Mouse (Mus musculus): ENCODE measurements around the gene Zdhhc18. TPM values are rescaled to one million over a fixed set of nuclear protein-coding genes. Genes with fewer than 3 reads are reported as not detected.

Gene Zdhhc18
- polyA plus RNA-seq, 3 experiments from 2014 or later: 22.8 to 25.9 (median 23.1) TPM

Other genes with a start within 250 kb of the Zdhhc18 start
- gene Tent5b, start 170.0 kb downstream of the Zdhhc18 start, polyA plus RNA-seq (2017; shearing (Covaris generic)): not detected
- not detected for gene Trnp1, start 151.6 kb downstream of the Zdhhc18 start, polyA plus RNA-seq (2017; shearing (Covaris generic))
- gene Kdf1, start 131.2 kb downstream of the Zdhhc18 start, polyA plus RNA-seq (2017; shearing (Covaris generic)): under 1 TPM in 2 of 3 experiments, not detected in 1; 0.41 to 0.48 TPM
- 10 to 100 TPM; 32.6 to 44.0 (median 40.6) TPM for gene Nudc, start 104.2 kb downstream of the Zdhhc18 start, polyA plus RNA-seq (2017; shearing (Covaris generic))
- not detected for gene Nr0b2, start 96.8 kb downstream of the Zdhhc18 start, polyA plus RNA-seq (2017; shearing (Covaris generic))
- gene Gpatch3, start 75.4 kb downstream of the Zdhhc18 start, polyA plus RNA-seq (2017; shearing (Covaris generic)): 1 to 10 TPM in 2 of 3 experiments, under 1 TPM in 1; 0.94 to 1.6 (median 1.1) TPM
- 1 to 10 TPM; 6.1 to 6.7 (median 6.4) TPM for gene Gpn2, start 65.8 kb downstream of the Zdhhc18 start, polyA plus RNA-seq (2017; shearing (Covaris generic))
- gene Sfn, start 48.0 kb downstream of the Zdhhc18 start, polyA plus RNA-seq (2017; shearing (Covaris generic)): 10 to 100 TPM; 10.9 to 18.2 (median 12.9) TPM
- 10 to 100 TPM; 10.3 to 13.8 (median 11.3) TPM for gene Pigv, start 22.5 kb upstream of the Zdhhc18 start, polyA plus RNA-seq (2017; shearing (Covaris generic))
- gene Arid1a, start 106.6 kb upstream of the Zdhhc18 start, polyA plus RNA-seq (2017; shearing (Covaris generic)): 10 to 100 TPM; 56.9 to 94.8 (median 76.7) TPM
- 100 to 1,000 TPM in 1 of 3 experiments, 10 to 100 TPM in 2; 88.8 to 145 (median 91.9) TPM for gene Rps6ka1, start 237.6 kb upstream of the Zdhhc18 start, polyA plus RNA-seq (2017; shearing (Covaris generic))

Data from inflammation-experienced regulatory T-cells, adult 6 months (primary cell).